Mouse (Mus musculus): Measurements from ENCODE around the gene Mff. TPM values are rescaled to one million over a fixed set of nuclear protein-coding genes. Genes with fewer than 3 reads are reported as not detected.

The Mff gene
- 30.1 TPM for polyA plus RNA-seq (2015; fragmentation: Illumina TruSeq; extraction: RNeasy Lipid Tissue Mini Kit (QIAGEN cat#74804); ENCODE audit: insufficient read depth, low read depth, low replicate concordance)

GRCm38 (mm10) chr1:82724339-82725025 lies at the start of gene Mff:
Gene Mff, plus strand, starts transcription at chr1:82724890.

GRCm38 (mm10) chr1:82768269-82768668 lies 43.6 kb downstream of the Mff start, which contains the start of gene Tm4sf20:
Gene Tm4sf20, minus strand, starts transcription at chr1:82768461.

GRCm38 (mm10) chr1:82771022-82771586 lies 46.4 kb downstream of the Mff start, which contains the start of gene Gm47791:
Gene Gm47791, minus strand, starts transcription at chr1:82771243.

Other genes starting within 250 kb of the Mff start
- gene Col4a4, start 138.0 kb upstream of the Mff start, polyA plus RNA-seq (2015; fragmentation: Illumina TruSeq; extraction: RNeasy Lipid Tissue Mini Kit (QIAGEN cat#74804); ENCODE audit: insufficient read depth, low read depth, low replicate concordance): 0.48 TPM
- gene Col4a3, start 138.0 kb upstream of the Mff start, polyA plus RNA-seq (2015; fragmentation: Illumina TruSeq; extraction: RNeasy Lipid Tissue Mini Kit (QIAGEN cat#74804); ENCODE audit: insufficient read depth, low read depth, low replicate concordance): 1.1 TPM
- not detected for gene Tm4sf20, start 43.6 kb downstream of the Mff start, polyA plus RNA-seq (2015; fragmentation: Illumina TruSeq; extraction: RNeasy Lipid Tissue Mini Kit (QIAGEN cat#74804); ENCODE audit: insufficient read depth, low read depth, low replicate concordance)
- gene Gm47791, start 46.4 kb downstream of the Mff start, polyA plus RNA-seq (2015; fragmentation: Illumina TruSeq; extraction: RNeasy Lipid Tissue Mini Kit (QIAGEN cat#74804); ENCODE audit: insufficient read depth, low read depth, low replicate concordance): not detected
- 3.6 TPM for gene Agfg1, start 114.6 kb downstream of the Mff start, polyA plus RNA-seq (2015; fragmentation: Illumina TruSeq; extraction: RNeasy Lipid Tissue Mini Kit (QIAGEN cat#74804); ENCODE audit: insufficient read depth, low read depth, low replicate concordance)
- gene A030005L19Rik, start 188.4 kb downstream of the Mff start, polyA plus RNA-seq (2015; fragmentation: Illumina TruSeq; extraction: RNeasy Lipid Tissue Mini Kit (QIAGEN cat#74804); ENCODE audit: insufficient read depth, low read depth, low replicate concordance): not detected
- gene A030014E15Rik, start 200.0 kb downstream of the Mff start, polyA plus RNA-seq (2015; fragmentation: Illumina TruSeq; extraction: RNeasy Lipid Tissue Mini Kit (QIAGEN cat#74804); ENCODE audit: insufficient read depth, low read depth, low replicate concordance): not detected
- not detected for gene Gm6217, start 206.5 kb downstream of the Mff start, polyA plus RNA-seq (2015; fragmentation: Illumina TruSeq; extraction: RNeasy Lipid Tissue Mini Kit (QIAGEN cat#74804); ENCODE audit: insufficient read depth, low read depth, low replicate concordance)
- gene A030003K21Rik, start 218.5 kb downstream of the Mff start, polyA plus RNA-seq (2015; fragmentation: Illumina TruSeq; extraction: RNeasy Lipid Tissue Mini Kit (QIAGEN cat#74804); ENCODE audit: insufficient read depth, low read depth, low replicate concordance): not detected
- gene Gm7544, start 231.1 kb downstream of the Mff start, polyA plus RNA-seq (2015; fragmentation: Illumina TruSeq; extraction: RNeasy Lipid Tissue Mini Kit (QIAGEN cat#74804); ENCODE audit: insufficient read depth, low read depth, low replicate concordance): not detected
- not detected for gene Gm47955, start 235.4 kb downstream of the Mff start, polyA plus RNA-seq (2015; fragmentation: Illumina TruSeq; extraction: RNeasy Lipid Tissue Mini Kit (QIAGEN cat#74804); ENCODE audit: insufficient read depth, low read depth, low replicate concordance)